Mouse (Mus musculus) ES-E14 (cell line): ENCODE data around the gene Cacna2d2.

Source experiments
- MAFK ChIP-seq: IDR thresholded peaks from 2 replicates; pipeline ENCODE4 v1.6.1; 2014; ENCODE audit warnings: mild to moderate bottlenecking, low read depth, low read length, inconsistent platforms; ENCODE audit not compliant: insufficient read depth
- ZNF384 ChIP-seq: IDR thresholded peaks from 2 replicates; pipeline ENCODE4 v1.6.1; 2012; ENCODE audit warnings: low read depth, low read length, inconsistent platforms

DNA sequence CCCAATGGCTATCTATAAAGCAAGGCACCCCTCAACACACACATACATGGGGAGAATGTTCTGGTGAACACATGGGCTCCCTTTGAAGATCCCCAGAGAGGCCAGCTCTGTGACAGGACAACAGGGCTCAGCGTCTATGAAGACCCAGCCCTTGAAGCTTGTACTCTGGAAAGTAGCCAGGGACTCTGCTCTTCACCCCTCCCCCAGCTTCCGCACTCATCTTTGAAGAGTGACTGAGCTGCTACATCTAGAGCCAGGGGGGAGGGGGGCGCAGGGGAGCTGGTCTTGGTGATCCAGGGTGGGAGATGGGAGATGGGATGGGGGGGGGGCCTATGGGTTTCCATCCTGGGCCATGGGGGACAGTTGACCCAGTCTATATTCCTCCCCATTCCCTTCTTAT, 33.1 kb downstream of the Cacna2d2 start:
- no peak for TF ChIP-seq MAFK
- TF ChIP-seq ZNF384, result no peak
